Mouse (Mus musculus) MEL (cell line): ENCODE results near the gene Il17re. TPM values are rescaled to one million over a fixed set of nuclear protein-coding genes. Genes with fewer than 3 reads are reported as not detected.
A peak's percentile ranks its signal among the peaks of the same experiment; 100 is the strongest.

Experiments
- DNase-seq: peaks from one replicate; pipeline ENCODE4 v3.0.0; 2011; ENCODE audit warnings: low read depth, low spot score
- H3K27ac ChIP-seq: 2 replicates; pipeline ENCODE4 v1.5.1; 2012; ENCODE audit warnings: low read depth, mild to moderate bottlenecking, control low read depth, low read length, moderate library complexity; ENCODE audit not compliant: control insufficient read depth
- H3K27me3 ChIP-seq, 2 experiments: fragments of 150-350 bp in 1 of 2; sonication (generic) in 1 of 2; 2 replicates each; pipeline ENCODE4 v1.6.1; 2012; ENCODE audit warnings: low read length in 2 of 2, mild to moderate bottlenecking in 2 of 2, improper control_type of control experiment in 1 of 2, moderate library complexity in 1 of 2; ENCODE audit not compliant: insufficient read depth in 2 of 2, control insufficient read depth in 1 of 2
- H3K36me3 ChIP-seq, 2 experiments: 2 replicates each; pipeline ENCODE4 v1.6.1; 2012 to 2014; ENCODE audit warnings: low read length in 2 of 2, improper control_type of control experiment in 1 of 2, inconsistent platforms in 1 of 2, mild to moderate bottlenecking in 1 of 2; ENCODE audit not compliant: insufficient read depth in 2 of 2, control insufficient read depth in 1 of 2
- H3K4me1 ChIP-seq, 2 experiments: fragments of 150-350 bp in 1 of 2; sonication (generic) in 1 of 2; 2 replicates each; pipeline ENCODE4 v1.6.1; 2012; ENCODE audit warnings: low read length in 2 of 2, improper control_type of control experiment in 1 of 2, mild to moderate bottlenecking in 1 of 2; ENCODE audit not compliant: insufficient read depth in 2 of 2, control insufficient read depth in 1 of 2
- H3K4me3 ChIP-seq, 2 experiments: fragments of 150-350 bp in 1 of 2; sonication (generic) in 1 of 2; 2 replicates each; pipeline ENCODE4 v1.5.1; 2012; ENCODE audit warnings: low read depth in 2 of 2, low read length in 2 of 2, mild to moderate bottlenecking in 2 of 2, moderate library complexity in 2 of 2, control low read depth in 1 of 2, improper control_type of control experiment in 1 of 2; ENCODE audit not compliant: control insufficient read depth in 1 of 2, insufficient read depth in 1 of 2
- H3K79me2 ChIP-seq: 2 replicates; pipeline ENCODE4 v1.6.1; 2012; ENCODE audit warnings: mild to moderate bottlenecking, low read length, moderate library complexity; ENCODE audit not compliant: control insufficient read depth, poor library complexity, insufficient read depth
- H3K9ac ChIP-seq: 2 replicates; pipeline ENCODE4 v1.6.1; 2012; ENCODE audit warnings: low read depth, mild to moderate bottlenecking, control low read depth, low read length, moderate library complexity; ENCODE audit not compliant: control insufficient read depth, poor library complexity, severe bottlenecking
- H3K9me3 ChIP-seq: fragments of 150-350 bp; sonication (generic); replicated peaks from 2 replicates; pipeline ENCODE4 v1.6.1; 2012; ENCODE audit warnings: mild to moderate bottlenecking, low read length, improper control_type of control experiment, moderate library complexity; ENCODE audit not compliant: insufficient read depth
- BHLHE40 ChIP-seq: IDR thresholded peaks from 2 replicates; pipeline ENCODE4 v1.6.1; 2012; ENCODE audit warnings: low read depth, mild to moderate bottlenecking, inconsistent platforms, low read length, improper control_type of control experiment, borderline replicate concordance
- CHD2 ChIP-seq: IDR thresholded peaks from 2 replicates; pipeline ENCODE4 v1.6.1; 2011; ENCODE audit warnings: low read length, improper control_type of control experiment
- E2F4 ChIP-seq: IDR thresholded peaks from 2 replicates; pipeline ENCODE4 v1.6.1; 2011; ENCODE audit warnings: low read depth, low read length, improper control_type of control experiment, borderline replicate concordance
- ELF1 ChIP-seq: IDR thresholded peaks from 2 replicates; pipeline ENCODE4 v1.6.1; 2014; ENCODE audit warnings: low read depth, mild to moderate bottlenecking, inconsistent platforms, low read length, improper control_type of control experiment, moderate library complexity
- ETS1 ChIP-seq: IDR thresholded peaks from 2 replicates; pipeline ENCODE4 v1.6.1; 2012; ENCODE audit warnings: low read depth, mild to moderate bottlenecking, inconsistent platforms, low read length, improper control_type of control experiment, moderate library complexity
- JUND ChIP-seq: IDR thresholded peaks from 2 replicates; pipeline ENCODE4 v1.6.1; 2011; ENCODE audit warnings: low read depth, mild to moderate bottlenecking, improper control_type of control experiment, low read length
- MAFK ChIP-seq: IDR thresholded peaks from 2 replicates; pipeline ENCODE4 v1.6.1; 2011; ENCODE audit warnings: low read depth, mild to moderate bottlenecking, low read length, improper control_type of control experiment, borderline replicate concordance
- MAX ChIP-seq: IDR thresholded peaks from 2 replicates; pipeline ENCODE4 v1.6.1; 2011; ENCODE audit warnings: low read length, improper control_type of control experiment
- MAZ ChIP-seq: IDR thresholded peaks from 2 replicates; pipeline ENCODE4 v1.6.1; 2012; ENCODE audit warnings: low read depth, mild to moderate bottlenecking, inconsistent platforms, low read length, improper control_type of control experiment
- MYB ChIP-seq: IDR thresholded peaks from 2 replicates; pipeline ENCODE4 v1.6.1; 2011; ENCODE audit warnings: mild to moderate bottlenecking, low read depth, low read length, improper control_type of control experiment
- RCOR1 ChIP-seq: IDR thresholded peaks from 2 replicates; pipeline ENCODE4 v1.6.1; 2012; ENCODE audit warnings: low read depth, mild to moderate bottlenecking, inconsistent platforms, low read length, improper control_type of control experiment
- TAL1 ChIP-seq: IDR thresholded peaks from 2 replicates; pipeline ENCODE4 v1.6.1; 2012; ENCODE audit warnings: mild to moderate bottlenecking, inconsistent platforms, low read length, moderate library complexity, mixed read lengths
- TCF12 ChIP-seq: IDR thresholded peaks from 2 replicates; pipeline ENCODE4 v1.6.1; 2014; ENCODE audit warnings: low read depth, mild to moderate bottlenecking, inconsistent platforms, low read length, improper control_type of control experiment, moderate library complexity
- USF1 ChIP-seq: IDR thresholded peaks from 2 replicates; pipeline ENCODE4 v1.6.1; 2014; ENCODE audit warnings: low read depth, mild to moderate bottlenecking, inconsistent platforms, low read length, improper control_type of control experiment, moderate library complexity
- USF2 ChIP-seq, 2 experiments: IDR thresholded peaks; 2 replicates each; pipeline ENCODE4 v1.6.1; 2011 to 2012; ENCODE audit warnings: improper control_type of control experiment in 2 of 2, low read length in 2 of 2, borderline replicate concordance in 1 of 2, inconsistent platforms in 1 of 2, low read depth in 1 of 2, mild to moderate bottlenecking in 1 of 2; ENCODE audit not compliant: insufficient read depth in 1 of 2
- ZNF384 ChIP-seq: IDR thresholded peaks from 2 replicates; pipeline ENCODE4 v1.6.1; 2012; ENCODE audit warnings: low read depth, mild to moderate bottlenecking, inconsistent platforms, low read length, improper control_type of control experiment
- polyA plus RNA-seq, 2 experiments: library from polyadenylated mRNA; stranded (reverse) in 1 of 2; unstranded in 1 of 2; fragments of >175 nt in 1 of 2; fragments of >200 nt in 1 of 2; gene quantifications; 2 replicates each; pipeline versions ENCODE4 v1.2.1 to v1.2.4; 2012; ENCODE audit warnings: low replicate concordance in 2 of 2, low read depth in 1 of 2; ENCODE audit not compliant: insufficient read length in 2 of 2, insufficient read depth in 1 of 2, missing spikeins in 1 of 2
- total RNA-seq: library from RNA; depleted of rRNA; stranded (reverse); fragments of 300-350 nt; gene quantifications from 2 replicates; pipeline ENCODE4 v1.2.3, GENCODE M21; 2012

Il17re gene
- total and polyA plus RNA-seq, 3 experiments, result not detected

GRCm38 (mm10) chr6:113431801-113432200, 26.5 kb upstream of the Il17re start:
- no peak overlapping the region for H3K27ac ChIP-seq
- no peaks in the 10 kb centered on the region for H3K9me3 ChIP-seq
- H3K36me3 ChIP-seq, result no peaks in the 10 kb centered on the region
- H3K4me1 ChIP-seq, result peaks cover 0 to 3% of the 10 kb centered on the region in 2 experiments; a peak in 1 of 4 replicates
- H3K27me3 ChIP-seq, result no peaks in the 10 kb centered on the region; a peak in 1 of 4 replicates
- no peaks in the 10 kb centered on the region for H3K79me2 ChIP-seq
- TF ChIP-seq RCOR1, result no peak
- peak; percentile 28; the same call in 1 of the 2 replicates for TF ChIP-seq ZNF384
- no peak overlapping the region for H3K4me3 ChIP-seq
- H3K9ac ChIP-seq, result no peak overlapping the region
- no peak for DNase-seq

GRCm38 (mm10) chr6:113433661-113434060, 24.6 kb upstream of the Il17re start:
- H3K27me3 ChIP-seq, result no peaks in the 10 kb centered on the region; a peak in 1 of 4 replicates
- H3K36me3 ChIP-seq, result no peaks in the 10 kb centered on the region
- no peaks in the 10 kb centered on the region for H3K79me2 ChIP-seq
- H3K27ac ChIP-seq, result no peak overlapping the region
- H3K4me1 ChIP-seq, result peaks cover 0 to 3% of the 10 kb centered on the region in 2 experiments; a peak in 1 of 4 replicates
- no peak overlapping the region for H3K9ac ChIP-seq
- H3K9me3 ChIP-seq, result no peaks in the 10 kb centered on the region
- no peak overlapping the region for H3K4me3 ChIP-seq
- DNase-seq, result no peak
- no peak for TF ChIP-seq TCF12
- no peak for TF ChIP-seq JUND
- no peak for TF ChIP-seq MAX
- 0 out of 2 replicates have a peak, but pooled peaks have one; percentile 10 for TF ChIP-seq ZNF384
- TF ChIP-seq RCOR1, result no peak
- TF ChIP-seq MYB, result no peak
- no peak for TF ChIP-seq E2F4

DNA sequence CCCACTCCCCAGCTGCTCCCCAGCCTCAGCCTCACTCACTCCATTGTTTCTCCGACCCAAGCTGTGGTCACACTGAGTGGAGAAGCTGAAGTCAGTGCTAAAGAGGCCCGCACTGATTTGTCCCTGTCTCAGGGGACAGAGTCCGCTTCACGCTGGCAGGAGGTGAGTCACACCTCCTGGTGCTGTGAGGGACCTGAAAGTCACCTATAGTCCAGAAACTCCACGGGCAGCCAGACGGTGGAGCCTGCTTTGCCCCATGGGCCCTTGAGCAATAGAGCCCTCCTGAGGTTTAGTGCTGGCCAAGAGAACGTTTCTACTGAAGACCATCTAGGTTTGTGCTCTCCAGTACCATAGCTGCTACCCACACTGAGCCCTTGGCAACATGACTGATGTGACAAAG, 23.6 kb upstream of the Il17re start:
- Histone ChIP-seq H3K79me2 (no peaks in the 10 kb centered on the region), H3K9me3 (no peaks in the 10 kb centered on the region), H3K27me3 (no peaks in the 10 kb centered on the region; a peak in 1 of 4 replicates), H3K36me3 (no peaks in the 10 kb centered on the region), H3K27ac (no peak overlapping the region), H3K9ac (no peak overlapping the region), H3K4me3 (no peak overlapping the region), H3K4me1 (peaks cover 0 to 3% of the 10 kb centered on the region in 2 experiments; a peak in 1 of 4 replicates)
- TF ChIP-seq ETS1, result no peak
- no peak for TF ChIP-seq TAL1
- TF ChIP-seq USF1, result no peak
- TF ChIP-seq USF2 (IDR thresholded peaks at IDR 0.05; ENCODE audit: borderline replicate concordance in 1 of 2, insufficient read depth in 1 of 2, low read depth in 1 of 2, low read length in 2 of 2), result no peak
- TF ChIP-seq MAZ, result no peak
- TF ChIP-seq MYB, result no peak
- no peak for TF ChIP-seq BHLHE40
- TF ChIP-seq ELF1, result no peak
- no peak for TF ChIP-seq CHD2
- no peak for TF ChIP-seq MAFK
- no peak for TF ChIP-seq ZNF384
- DNase-seq, result no peak
